Mouse (Mus musculus) bone marrow, adult 2 months (tissue): ENCODE results near the gene 6430548M08Rik.

ENCODE experiments used
- CTCF ChIP-seq: fragments of 200-500 bp; IDR thresholded peaks from 2 replicates; pipeline ENCODE4 v1.5.1; 2011; ENCODE audit warnings: low read length, control low read depth; ENCODE audit not compliant: control insufficient read depth, insufficient read depth
- POLR2A ChIP-seq: fragments of 200-500 bp; IDR thresholded peaks from 2 replicates; pipeline ENCODE4 v1.6.1; 2011; ENCODE audit warnings: low read depth, mild to moderate bottlenecking, control low read depth, low read length, borderline replicate concordance; ENCODE audit not compliant: control insufficient read depth

DNA sequence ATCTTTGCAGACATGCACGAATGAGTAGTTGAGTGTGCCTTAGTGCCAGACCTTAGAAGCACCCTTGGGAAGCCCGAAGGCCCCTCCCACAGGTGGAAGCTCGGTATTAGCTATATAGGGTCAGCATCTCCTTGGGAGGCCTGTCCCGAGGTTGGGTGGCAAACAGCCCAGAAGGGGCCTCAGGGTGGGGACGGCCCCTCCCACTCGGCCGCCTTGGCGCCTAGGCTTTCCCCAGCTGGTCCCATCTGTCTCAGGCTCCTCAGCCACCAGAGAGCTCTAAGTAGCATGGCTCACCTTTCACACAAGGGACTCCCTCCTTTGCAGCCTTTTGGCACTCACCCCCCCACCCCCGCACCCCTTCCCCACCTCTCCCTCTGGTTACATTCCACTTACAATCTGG is 70.4 kb downstream of the 6430548M08Rik start:
- TF ChIP-seq CTCF (no peak), POLR2A (no peak)
